Comparison of ENCODE assay signal across 19 mouse cellular contexts in the genomic region with DNA sequence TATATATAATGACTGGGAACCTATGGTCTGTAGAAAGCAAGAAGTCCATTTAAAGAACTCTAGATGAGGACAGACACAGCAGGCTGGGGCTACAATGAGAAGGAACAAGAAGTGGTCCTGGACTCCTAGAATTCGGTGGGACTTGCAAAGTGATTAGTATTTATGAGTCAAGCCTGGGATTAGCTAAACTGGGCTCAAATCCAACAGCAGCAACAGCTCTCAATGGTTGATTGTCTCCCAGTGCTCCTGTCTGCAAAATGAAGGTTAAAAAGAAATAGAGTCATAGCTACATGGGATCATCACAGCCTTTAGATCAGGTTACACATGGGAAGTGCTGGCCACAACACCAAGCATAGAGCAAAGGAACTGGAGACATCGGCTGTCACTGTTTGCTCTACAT.
"Had no signal": no experiment of that assay in that cellular context is flagged by ENCODE, and none has a peak within 500 bp of the region (broad histone marks: within the 10 kb centered on the region; RNA-seq: fewer than 3 reads in every experiment).

No protein-coding gene starts in this region.

- H3K27me3 ChIP-seq: kidney, embryonic 15.5 days; liver, embryonic 13.5 days; midbrain, embryonic 13.5 days; neural tube, embryonic 12.5 days; neural tube, embryonic 15.5 days had no signal

- ATAC-seq: midbrain, embryonic 13.5 days had no signal

- H3K27ac ChIP-seq: kidney, embryonic 15.5 days; left cerebral cortex, adult 2 months; liver, embryonic 13.5 days; midbrain, embryonic 13.5 days; neural tube, embryonic 12.5 days; neural tube, embryonic 15.5 days; stomach, postnatal 0 days had no signal

- H3K4me3 ChIP-seq: kidney, embryonic 15.5 days; left cerebral cortex, adult 2 months; liver, embryonic 13.5 days; midbrain, embryonic 13.5 days; neural tube, embryonic 12.5 days; neural tube, embryonic 15.5 days had no signal

- H3K9ac ChIP-seq: kidney, embryonic 15.5 days; liver, embryonic 13.5 days; midbrain, embryonic 13.5 days; neural tube, embryonic 12.5 days; neural tube, embryonic 15.5 days had no signal

- H3K9me3 ChIP-seq: kidney, embryonic 15.5 days; liver, embryonic 13.5 days; midbrain, embryonic 13.5 days; neural tube, embryonic 12.5 days; neural tube, embryonic 15.5 days had no signal

- H3K4me2 ChIP-seq: kidney, embryonic 15.5 days; liver, embryonic 13.5 days; midbrain, embryonic 13.5 days; neural tube, embryonic 12.5 days; neural tube, embryonic 15.5 days had no signal

- DNase-seq: kidney, adult 11 months; kidney, adult 8-10 months; kidney, postnatal 10 days; kidney, postnatal 4 days; layer of hippocampus, adult 9-11 months; liver, embryonic 13.5 days; lung, adult 2 months; lung, postnatal 14 days; lung, postnatal 4 days; right cerebral cortex, adult 18-20 months; right cerebral cortex, postnatal 14 days; right cerebral cortex, postnatal 4 days; thymus, postnatal 25 days had no signal

- H3K4me1 ChIP-seq: kidney, embryonic 15.5 days; liver, embryonic 13.5 days; neural tube, embryonic 12.5 days had no signal

- H3K36me3 ChIP-seq: kidney, embryonic 15.5 days; liver, embryonic 13.5 days; midbrain, embryonic 13.5 days; neural tube, embryonic 12.5 days; neural tube, embryonic 15.5 days had no signal
